Mouse (Mus musculus) layer of hippocampus, postnatal 14 days (tissue): Measurements from ENCODE around the gene Tnnt3. TPM values are rescaled to one million over a fixed set of nuclear protein-coding genes. Genes with fewer than 3 reads are reported as not detected.

Experiments used
- DNase-seq, 2 experiments: peaks; one replicate each; pipeline ENCODE4 v3.0.0; 2021 to 2022; ENCODE audit warnings: low spot score in 2 of 2, mixed read lengths in 1 of 2
- total RNA-seq, 2 experiments: library from RNA; stranded (reverse); gene quantifications; 2 replicates each; pipeline ENCODE4 v1.2.3; 2021

Tnnt3 gene
- total RNA-seq, 2 experiments from 2014 or later: 0.92 to 0.95 TPM

DNA sequence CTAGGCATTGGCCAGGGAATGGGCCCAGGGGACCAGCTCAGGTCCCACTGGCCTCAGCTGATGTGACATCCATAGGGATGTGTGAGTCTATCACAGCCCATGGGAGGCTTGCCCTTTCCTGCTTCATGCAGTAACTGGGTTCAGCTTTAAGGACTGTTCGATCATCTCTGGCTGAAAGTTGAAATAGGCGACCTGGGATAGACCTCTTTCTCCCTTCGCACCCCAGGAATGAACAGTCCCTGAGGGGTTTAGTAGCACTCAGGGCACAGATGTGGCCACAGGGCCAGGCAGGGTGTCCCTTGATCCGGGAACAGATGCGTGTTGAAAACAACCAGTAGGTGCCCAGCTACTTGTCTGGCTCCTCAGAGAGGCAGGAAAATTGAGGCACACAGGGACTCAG lies 22.4 kb upstream of the Tnnt3 start:
- no peak for DNase-seq

DNA sequence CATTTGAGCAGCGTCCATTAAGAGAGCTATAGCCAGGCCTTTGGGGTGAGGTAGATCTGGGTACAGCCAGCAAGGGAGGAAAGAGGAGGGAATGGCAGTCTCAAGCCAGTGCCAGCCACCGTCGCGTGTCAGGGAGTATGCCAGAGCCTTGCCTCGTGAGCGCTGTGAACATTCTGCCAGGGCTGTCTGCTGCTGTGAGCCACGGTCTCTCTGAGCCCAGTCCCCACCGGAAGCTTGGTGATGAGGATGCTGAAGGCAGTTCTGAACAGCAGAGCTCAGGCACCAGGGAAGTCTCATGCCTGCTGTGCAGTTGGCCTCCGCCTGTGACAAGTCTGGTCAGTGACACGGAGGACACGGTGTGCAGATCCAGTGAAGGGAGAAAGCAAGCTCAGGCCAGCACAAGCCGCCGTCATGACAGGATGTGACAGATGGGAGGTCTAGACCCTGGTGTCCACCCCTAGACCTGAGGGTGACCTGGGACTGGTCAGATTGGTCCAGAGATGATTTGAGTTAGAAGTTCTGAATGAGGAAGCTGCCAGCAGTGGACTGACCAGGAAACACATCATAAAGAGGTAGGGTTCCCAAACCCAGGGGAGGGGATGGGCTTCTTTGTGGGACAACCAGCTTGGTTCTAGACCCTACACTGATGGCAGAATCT lies 21.7 kb upstream of the Tnnt3 start:
- peak; percentile 44 to 46 for DNase-seq

DNA sequence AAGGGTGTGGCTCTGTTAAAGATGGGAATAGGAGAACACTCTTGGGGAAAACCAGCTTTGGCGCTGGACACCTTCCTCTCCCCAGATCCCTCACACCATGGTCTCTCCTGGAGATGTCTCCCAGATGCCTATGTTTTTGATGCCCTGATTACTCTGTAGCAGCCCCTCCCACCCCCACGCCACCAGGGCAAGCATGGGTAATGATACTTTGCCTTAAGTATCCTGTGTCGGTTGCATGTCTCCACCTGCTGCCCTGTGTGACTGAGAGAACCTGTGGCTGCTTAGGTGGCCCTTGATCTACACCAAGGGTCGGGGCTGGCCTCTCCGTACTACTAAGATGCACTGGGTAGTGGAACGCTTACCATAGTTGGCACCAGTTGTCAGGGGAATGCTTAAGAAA lies 20.6 kb upstream of the Tnnt3 start:
- no peak for DNase-seq

DNA sequence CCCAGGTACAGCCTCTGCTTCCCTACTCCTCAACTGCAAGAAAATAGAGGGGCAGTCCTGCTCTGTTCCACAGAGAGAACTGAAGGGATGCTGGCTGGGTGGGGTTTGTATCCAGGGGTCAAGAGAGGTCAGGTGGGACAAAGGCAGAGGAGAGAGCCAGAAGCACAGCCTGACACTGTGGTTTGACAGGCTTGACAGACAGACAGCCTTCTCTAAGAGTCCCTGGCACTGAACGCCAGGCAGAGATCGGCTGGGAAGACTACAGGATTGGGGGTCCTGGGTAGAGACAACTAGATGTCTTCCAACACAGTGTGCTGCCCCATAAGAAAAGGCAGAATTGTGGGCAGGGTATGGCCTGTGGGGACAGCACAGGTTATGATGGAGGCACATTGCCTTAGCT lies 20.1 kb upstream of the Tnnt3 start:
- DNase-seq: no peak

DNA sequence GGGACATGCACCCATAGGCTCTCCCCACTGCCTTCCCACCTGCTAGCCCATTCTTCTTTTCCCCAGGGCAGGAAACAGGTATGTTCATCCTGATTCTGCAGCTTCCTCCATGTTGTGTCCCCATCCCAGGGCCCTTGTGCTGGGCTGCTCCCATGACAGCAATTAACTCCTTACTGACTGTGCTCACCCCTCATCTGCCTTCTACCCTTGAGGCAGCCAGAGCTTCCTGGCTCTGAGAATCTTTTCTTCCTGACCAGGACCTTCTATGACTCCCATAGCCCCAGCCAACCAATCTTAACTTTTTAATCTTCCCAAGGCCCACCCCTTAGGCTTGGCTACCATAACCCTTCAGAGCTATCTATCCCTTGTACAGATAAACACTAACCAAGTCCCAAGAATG lies 19.3 kb upstream of the Tnnt3 start:
- DNase-seq: no peak

DNA sequence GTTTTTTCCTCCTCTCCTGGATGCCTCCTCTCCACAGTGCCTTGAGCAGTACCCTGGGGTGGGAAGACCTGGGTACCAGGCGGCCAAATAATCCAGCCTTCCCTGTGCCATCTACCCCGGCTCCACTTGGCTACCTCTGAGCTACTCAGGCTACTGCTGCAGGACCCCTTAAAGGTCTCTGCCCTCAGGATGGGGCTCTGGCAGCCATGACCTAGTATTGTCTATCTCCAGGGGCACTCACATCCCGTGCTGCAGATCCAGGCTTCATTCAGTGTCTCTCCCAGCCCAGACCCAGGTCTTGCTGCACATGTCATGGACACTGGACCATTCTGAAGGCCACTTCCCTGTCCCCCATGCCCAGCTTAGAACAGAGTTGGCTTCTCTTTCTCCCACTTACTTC lies 18.8 kb upstream of the Tnnt3 start:
- DNase-seq: no peak

DNA sequence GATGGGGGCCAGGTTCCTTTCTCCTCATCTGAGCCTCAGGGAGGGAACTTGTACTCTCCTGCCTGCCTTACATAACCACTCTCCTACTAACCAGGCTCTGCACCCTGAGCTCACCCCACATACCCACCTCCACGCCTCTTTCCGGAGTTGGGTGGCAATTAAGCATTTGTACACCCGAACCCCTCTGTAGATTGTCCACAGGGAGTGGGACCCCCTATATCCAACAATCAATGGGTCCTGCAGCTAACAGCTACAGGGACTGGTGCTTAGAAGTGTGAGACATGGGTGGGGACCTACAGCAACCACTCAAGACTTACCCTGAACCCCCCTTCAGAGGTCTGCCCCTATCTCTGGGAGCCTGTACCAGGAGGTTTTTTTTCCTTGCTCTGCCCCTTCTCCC lies 18.0 kb upstream of the Tnnt3 start:
- DNase-seq: no peak

DNA sequence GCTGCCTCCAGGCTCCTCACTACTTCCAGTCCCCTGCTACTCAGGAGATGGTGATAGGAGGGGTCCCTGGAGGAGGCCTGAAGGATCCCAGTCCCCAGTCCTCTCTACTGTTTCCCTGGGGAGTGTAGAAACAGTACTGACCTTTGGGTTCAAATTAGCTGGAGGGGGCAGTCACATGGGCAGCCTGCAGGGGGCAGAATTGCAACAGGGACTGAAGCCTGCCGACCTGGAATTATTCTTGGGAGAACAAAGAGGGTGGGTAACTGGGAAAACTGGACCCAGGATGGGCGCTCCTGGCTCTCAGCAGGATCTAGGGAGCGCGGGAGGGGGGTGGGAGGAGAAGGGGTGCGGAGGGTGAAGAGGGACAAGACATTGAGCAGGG lies 17.5 kb upstream of the Tnnt3 start:
- DNase-seq: no peak

DNA sequence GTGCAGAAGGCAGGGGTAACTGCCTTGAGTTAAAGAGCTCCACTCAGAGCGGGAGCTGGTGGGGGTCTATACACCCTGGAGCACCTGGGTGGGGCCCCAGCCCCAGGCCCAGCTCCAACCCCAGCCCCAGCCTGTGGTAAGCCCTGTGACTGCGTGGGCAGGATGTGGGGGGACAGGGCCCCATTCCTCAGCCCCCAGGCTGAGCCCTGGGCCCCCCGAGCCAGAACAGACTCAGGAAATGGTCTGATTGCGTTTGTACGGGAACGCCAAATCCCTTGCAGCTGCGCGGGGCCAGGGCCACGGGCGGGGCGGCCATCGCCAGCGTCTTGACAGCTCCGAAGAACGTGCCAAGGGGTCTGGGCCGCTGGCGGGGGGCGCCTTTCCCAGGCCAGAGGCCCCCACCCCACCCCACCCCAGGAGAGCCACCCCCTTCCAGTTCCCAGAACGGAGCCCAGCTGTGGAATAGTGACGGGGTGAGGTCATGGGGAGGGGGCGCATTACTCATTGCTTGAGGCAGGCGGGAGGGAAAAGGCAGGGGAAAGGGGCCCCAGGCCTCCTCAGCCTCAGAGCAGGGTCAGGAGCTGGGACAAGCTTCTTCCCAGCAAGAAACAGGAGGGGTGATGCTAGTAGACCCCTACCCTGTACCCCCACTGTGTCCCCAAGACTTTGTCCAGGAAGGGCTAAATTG lies 16.9 kb upstream of the Tnnt3 start:
- DNase-seq: no peak

DNA sequence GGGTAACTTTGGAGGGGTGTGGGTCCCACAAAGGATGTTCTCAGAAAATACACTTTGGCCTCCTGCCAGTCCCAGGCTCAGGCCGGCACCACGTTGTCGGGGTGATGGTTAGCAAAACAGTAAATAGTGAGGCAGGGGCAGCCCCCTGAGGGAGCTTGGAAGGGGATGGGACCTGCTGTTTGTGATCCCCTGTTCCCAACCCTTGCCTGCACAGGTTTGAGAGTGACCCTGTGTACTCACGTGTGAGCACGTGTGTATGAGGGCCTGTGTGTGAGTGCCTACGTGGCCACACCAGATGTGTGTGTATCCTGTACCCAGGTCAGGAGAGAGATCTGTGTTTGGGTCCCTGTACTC lies 16.4 kb upstream of the Tnnt3 start:
- no peak for DNase-seq

DNA sequence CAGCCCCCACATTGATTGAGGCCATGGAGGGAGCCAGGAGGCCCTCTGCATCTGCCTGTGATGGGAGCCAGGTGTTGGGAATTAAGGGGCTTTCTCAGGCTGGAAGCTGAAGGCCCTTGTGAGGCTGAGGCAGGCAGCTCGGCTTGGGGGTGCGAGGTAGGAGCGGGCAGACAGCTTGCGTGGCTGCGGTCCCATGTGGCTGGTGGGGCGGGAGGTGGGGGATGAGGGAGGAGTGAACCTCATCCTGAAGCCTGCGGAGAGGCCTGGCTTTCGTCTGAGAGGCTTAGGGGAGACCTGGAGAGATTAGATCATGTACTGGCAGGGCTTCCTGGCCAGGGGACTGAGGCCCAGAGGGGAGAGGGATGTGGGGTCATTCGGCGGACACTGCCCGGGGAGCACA lies 15.5 kb upstream of the Tnnt3 start:
- DNase-seq: no peak

DNA sequence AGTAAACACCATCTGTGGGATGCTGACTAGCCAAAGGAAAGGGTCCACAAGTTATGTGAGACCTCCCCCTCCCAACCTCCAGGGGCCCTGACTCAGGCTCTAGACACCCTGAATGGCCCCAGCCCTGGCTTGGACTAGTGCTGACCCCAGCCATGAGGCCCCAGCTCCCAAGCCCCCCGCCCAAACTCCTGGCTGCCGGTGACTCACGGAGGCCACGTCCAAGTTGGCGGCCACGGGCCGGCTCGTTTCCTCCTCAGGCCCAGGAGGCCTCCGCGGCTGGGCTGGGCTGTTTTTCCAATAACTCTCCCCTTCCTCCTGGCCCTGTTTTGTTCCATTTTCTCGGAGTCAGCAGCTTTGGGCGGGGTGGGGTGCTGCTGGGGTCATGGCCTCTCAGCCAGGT lies 13.9 kb upstream of the Tnnt3 start:
- DNase-seq: no peak

DNA sequence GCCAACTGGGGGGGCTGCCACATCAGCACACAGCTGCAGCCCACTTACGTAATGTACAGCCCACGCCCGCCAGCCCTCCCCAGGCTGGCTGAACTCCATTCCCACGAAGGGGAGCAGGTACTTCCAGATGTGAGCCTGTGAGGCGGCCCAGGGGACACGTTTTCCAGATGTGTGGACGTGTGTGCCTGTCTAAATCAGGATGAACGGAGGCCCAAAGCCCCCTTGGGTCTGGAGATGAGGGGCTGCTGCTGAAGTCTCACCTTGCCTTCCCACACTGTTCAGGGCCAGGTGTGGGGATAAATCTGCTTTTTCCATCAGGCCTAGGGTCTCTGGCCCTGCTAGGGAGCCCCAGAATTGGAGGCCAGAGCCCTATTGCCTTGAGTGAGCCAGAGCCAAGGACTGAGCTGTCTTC lies 11.9 kb upstream of the Tnnt3 start:
- no peak for DNase-seq

DNA sequence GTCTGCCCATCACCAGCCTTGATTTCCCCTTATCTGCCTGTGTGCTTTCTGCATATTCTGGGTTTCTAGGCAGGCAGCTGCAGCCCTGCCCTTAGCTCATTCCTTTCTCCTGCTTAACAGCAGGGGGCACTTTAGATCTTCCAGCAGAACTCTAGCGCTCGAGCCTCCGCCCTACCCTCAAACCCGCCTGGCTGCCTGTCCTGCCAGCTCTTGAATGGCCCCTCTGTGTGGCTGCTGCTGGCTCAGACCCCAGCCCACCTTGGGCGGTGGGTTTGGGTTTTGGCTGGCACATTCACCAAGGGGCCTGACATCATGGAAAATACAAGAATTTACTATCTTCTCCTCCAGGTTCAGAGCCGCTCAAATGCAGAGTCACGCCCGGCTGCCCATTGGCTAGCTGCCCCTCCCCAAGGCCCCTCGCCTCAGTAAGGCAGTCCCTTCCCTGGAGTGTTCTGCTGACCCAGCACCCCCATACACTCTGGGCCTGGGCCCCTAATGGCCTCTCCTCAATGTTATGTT lies 11.2 kb upstream of the Tnnt3 start:
- peak; percentile 54 to 66 for DNase-seq

DNA sequence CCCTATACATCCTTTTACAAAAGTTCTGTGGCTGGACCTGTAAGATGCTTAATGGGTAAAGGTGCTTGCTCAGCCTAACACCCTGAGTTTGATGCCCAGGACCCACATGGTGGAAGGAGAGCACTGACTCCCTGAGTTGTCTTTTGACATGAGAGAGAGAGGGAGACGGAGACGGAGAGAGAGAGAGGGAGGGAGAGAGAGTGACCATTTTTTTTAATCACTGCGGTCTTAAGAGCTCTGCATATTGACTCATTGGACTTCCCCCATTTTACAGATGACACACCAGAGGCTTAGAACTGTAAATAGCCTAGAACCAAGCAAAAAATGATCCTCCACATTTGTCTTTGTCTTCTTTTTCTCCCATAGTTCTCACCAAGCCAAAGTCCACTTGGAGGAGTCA lies 10.6 kb upstream of the Tnnt3 start:
- DNase-seq: no peak

DNA sequence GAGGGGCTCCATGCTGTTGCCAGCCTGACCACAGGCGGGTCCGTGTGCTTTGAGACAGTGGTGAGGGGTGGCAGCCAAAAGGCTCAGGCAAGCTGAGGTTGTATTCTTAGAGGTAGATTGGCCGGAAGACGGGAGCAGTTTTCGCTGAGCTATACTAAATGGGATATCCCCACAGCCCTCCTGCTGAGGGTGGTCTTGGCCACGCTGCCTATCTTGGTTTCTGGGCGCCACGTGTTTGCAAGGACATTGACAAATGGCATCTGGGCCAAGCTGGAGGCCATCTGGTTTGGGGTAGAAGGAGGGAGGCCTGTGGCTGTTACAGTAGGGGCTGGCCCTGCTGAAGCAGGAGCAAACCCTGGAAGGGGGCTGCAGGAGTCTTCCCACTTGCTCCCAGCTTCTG lies 5.1 kb upstream of the Tnnt3 start:
- DNase-seq: no peak

DNA sequence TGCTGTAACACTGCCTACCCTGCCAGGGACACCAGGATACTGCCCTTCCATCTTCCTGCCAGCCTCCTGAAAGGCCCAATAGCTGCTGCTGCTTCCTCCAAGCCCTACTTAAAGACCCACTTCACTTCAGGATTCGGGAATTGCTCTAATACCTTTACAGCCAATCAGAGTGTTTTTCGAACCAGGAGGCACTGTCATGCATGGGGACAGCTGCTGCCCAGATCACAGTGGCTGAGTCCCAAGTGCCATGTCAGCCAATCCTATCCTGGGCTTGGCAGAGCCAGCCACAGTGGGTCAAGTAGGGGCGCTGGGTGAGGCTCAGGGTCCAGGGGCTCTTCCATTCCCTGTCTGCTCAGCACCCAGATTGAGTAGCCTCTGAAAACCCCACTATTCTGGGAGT lies 2.5 kb upstream of the Tnnt3 start:
- no peak for DNase-seq

DNA sequence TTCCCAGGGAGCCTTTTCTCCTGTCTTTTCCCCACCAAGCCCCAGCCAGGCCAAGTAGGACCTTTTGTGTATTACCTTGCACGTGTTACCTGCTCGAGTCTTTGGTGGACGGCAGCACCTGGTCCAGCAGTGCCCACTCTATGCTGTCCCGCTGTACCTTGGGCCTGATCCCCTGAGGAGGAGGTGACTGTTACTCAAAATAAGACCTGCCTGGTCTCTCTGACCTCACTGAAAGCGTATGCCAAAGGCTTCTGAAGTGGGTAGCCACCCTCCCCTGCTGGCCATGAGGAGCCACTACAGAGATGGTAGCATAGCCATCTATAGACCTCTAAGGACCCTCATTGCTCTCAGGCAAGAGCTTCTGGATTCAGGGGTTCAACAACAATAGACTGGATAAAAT lies 1.8 kb upstream of the Tnnt3 start:
- DNase-seq: no peak

DNA sequence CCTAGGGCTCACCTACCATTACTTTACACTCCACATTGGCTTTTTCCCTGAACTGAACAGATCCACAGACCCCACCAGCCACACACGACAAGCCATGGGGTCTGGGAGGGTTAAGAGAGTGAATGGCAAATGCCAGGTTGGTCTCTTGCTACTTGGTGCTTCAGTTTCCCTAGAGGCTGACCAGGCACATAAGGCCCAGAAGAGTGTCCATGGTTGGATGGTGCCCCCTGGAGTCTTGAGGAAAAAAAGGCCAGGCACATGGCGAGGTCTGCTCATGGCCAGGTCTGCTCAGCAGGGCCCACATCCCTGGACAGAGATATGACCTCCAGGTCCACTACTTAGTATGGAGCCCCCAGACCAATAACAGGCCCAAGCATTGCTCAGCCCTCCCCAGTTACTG lies 861 bp upstream of the Tnnt3 start:
- no peak for DNase-seq

DNA sequence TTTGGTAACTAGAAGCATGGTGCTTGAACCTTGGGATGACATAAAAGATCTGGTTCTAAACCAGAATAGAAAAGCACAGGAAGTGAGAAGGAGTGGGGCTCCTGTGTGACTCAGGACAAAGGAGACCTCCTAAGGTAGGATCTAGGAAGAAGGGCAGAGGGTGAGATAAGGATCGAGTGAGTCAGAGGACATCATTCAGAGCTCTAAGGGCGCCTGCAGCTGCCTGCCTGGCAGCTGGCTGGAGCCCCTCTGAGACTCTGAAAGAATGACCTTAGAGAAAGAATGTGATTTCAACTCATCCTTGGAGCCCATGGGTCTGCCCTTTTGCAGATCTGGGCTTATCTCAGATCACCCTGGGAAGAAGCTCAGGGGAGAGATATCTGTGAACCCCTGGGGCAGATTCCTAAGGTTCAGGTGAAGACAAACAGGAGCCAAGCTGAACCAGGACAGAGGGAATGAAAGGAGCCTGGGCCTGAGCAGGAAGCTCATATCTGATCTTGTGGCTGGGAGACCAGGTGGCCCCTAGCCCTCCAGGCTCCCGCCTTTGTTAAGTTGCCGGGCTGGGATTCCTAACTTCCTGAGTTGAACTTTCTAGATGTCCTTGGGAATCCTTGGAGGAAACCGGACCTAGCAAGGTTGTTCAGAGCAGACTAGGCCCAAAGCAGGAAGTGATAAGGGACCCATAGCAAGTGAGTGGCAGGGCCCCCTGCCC lies 530 bp downstream of the Tnnt3 start:
- DNase-seq: no peak

DNA sequence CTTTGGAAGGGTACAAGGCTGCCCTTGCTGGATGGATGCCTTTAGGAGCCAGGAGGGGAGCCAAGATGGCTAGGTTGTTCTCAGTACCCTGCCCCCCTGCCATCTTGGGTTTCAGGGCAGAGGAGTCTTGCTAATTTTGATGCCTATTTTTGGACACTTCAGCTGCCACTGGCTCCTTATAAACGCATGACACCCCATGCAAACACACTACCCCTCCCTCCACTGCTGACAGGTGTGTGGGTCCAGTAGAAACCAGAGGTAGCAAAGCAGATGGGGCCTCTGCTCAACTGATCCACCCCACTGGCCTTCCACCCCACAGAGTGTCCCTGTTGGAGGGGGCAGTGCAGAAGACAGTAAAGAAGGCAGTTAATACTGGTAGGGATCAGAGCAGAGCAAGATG lies 1.4 kb downstream of the Tnnt3 start:
- DNase-seq: no peak

DNA sequence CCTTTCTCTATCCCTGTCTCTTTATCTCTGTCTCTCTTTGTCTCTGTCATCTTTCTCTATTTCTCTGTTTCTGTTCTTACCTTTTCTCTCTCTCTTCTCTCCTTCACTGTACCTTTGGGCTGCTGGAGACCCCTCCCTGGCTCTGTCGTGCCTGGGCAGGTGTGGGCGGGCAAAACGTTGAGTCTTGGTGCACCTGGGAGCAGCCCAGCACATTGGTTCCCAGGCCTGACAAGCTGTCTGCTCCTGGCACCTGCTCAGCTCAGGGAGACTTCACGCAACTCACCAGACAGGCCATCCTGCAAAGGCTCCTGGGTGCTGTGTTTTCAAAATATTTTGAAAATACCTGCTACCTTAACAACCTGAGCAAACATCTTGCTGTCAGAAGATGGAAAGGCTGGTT lies 4.6 kb downstream of the Tnnt3 start:
- DNase-seq: no peak

DNA sequence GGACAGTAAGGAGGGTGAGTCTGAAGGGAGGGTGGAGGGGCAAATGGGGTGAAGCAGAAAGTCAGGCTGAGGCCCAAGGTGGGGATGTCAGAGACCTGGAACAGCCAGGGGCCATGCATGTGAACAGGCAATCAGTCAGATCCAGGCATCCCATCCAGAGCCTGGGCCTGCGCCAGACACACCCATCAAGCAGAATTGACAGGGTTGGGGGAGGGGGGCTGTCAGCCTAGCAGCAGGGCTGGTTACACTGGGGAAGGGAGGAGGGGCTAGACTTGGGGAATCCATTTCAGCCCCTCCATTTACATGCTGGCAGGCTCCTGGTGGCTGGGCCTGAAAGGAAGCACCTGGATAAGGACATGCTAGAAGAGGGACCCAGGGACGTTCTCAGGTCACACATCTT lies 7.3 kb downstream of the Tnnt3 start:
- DNase-seq: no peak
